Mouse (Mus musculus): ENCODE data around the gene Ndst2.
A peak's percentile ranks its signal among the peaks of the same experiment; 100 is the strongest.

The Ndst2 gene

DNA sequence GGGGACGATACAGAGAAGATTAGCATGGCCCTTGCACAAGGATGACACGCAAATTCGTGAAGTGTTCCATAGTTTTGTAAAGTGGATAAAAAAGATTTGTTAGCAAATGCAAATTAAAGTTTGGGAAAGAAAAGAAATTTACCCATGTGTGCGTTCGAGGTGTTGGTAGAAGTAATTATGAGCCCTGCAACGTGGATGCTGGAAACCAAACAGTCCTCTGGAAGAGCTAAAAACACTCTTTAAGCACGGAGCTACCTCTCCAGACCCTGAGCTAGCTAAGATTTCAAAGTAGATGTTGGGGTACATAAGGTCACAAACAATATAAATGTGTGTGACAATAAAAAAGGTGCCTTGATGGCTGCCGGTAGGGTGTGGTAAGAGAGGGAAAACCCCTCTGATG lies 32.8 kb downstream of the Ndst2 start:
- DNase-seq (ENCODE audit: inconsistent ontology term) = no peak

- no peak for DNase-seq (ENCODE audit: inconsistent ontology term)
Measured at GRCm38 (mm10) chr14:20700362-20700761, 34.0 kb downstream of the Ndst2 start.

- no peak for DNase-seq (ENCODE audit: inconsistent ontology term)
Measured at GRCm38 (mm10) chr14:20698515-20698914, 35.8 kb downstream of the Ndst2 start.

DNA sequence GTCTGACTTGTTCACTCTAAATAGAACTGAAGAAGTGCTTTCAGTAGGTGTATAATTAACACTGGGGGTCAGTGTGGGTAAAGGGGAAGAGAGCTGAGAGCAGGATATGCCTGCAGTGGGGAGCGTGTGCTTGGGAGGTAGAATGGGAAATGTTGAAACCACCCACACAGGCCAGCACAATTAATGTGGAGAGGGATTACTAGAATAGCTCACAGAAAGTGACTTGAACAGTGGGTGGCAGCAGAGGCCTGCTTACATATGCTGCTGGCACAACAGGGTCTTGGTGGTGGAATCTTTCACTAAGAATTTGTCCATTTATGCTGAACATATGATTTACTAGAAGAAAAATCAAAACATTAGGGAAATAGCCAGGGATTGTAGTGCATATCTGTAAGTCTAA lies 37.4 kb downstream of the Ndst2 start:
- DNase-seq (ENCODE audit: inconsistent ontology term) = peak; percentile 56

GRCm38 (mm10) chr14:20695761-20696520 lies 38.4 kb downstream of the Ndst2 start:
- peak; percentile 14 for DNase-seq (ENCODE audit: inconsistent ontology term)

- DNase-seq (ENCODE audit: inconsistent ontology term) = peak; percentile 90
Measured at GRCm38 (mm10) chr14:20694884-20695760, 39.2 kb downstream of the Ndst2 start, which contains the start of gene Fut11. Fut11 (plus strand) TSS chr14:20694968.

- DNase-seq (ENCODE audit: inconsistent ontology term) = peak; percentile 32
Measured at GRCm38 (mm10) chr14:20694185-20694883, 40.0 kb downstream of the Ndst2 start.

- DNase-seq (ENCODE audit: inconsistent ontology term) = no peak
Measured at GRCm38 (mm10) chr14:20693589-20694101, 40.7 kb downstream of the Ndst2 start.

- no peak for DNase-seq (ENCODE audit: inconsistent ontology term)
Measured at GRCm38 (mm10) chr14:20691772-20692171, 42.6 kb downstream of the Ndst2 start.

- no peak for DNase-seq (ENCODE audit: inconsistent ontology term)
Measured at GRCm38 (mm10) chr14:20689009-20689408, 45.4 kb downstream of the Ndst2 start.

- no peak for DNase-seq (ENCODE audit: inconsistent ontology term)
Measured at GRCm38 (mm10) chr14:20686576-20686975, 47.8 kb downstream of the Ndst2 start.

DNA sequence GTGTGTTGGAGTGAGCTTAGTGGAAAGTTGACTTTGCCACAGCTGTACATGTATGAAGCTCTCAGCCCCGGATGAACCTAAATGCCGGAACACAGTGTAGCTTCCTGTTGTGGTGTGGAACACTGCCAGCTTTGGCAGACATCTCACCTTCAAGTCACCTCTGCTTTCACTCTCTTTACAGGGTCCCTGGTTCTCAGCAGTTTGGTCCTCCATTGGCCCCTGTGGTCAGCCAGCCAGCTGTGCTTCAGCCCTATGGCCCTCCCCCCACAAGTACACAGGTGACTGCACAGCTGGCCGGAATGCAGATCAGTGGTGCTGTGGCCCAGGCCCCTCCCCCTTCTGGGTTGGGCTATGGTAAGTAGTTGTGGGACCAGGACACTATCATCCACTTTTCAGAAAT lies 51.9 kb downstream of the Ndst2 start:
- no peak for DNase-seq (ENCODE audit: inconsistent ontology term)

- DNase-seq (ENCODE audit: inconsistent ontology term) = no peak
Measured at GRCm38 (mm10) chr14:20681742-20682141, 52.6 kb downstream of the Ndst2 start.

GRCm38 (mm10) chr14:20677906-20678305 lies 56.5 kb downstream of the Ndst2 start:
- DNase-seq (ENCODE audit: inconsistent ontology term) = no peak

- peak; percentile 99 for DNase-seq (ENCODE audit: inconsistent ontology term)
Measured at GRCm38 (mm10) chr14:20674064-20674833, 60.1 kb downstream of the Ndst2 start, which contains the start of gene Sec24c. Sec24c (plus strand) TSS chr14:20674308.

DNA sequence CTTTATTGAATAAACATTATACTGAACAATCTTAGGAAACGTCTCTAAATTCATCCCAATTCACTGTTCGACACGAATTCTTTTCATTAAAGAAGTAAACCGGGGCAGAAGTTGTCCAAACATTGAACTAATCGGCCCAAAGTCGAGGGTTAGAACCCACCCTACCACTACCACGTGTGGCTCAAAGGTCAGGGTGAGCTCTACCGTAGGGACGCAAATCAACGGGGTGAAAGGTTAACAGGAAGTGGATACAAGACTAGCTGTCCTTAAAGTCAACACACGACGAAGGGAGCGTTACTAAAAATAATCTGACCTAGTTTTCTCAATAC lies 60.7 kb downstream of the Ndst2 start:
- DNase-seq (ENCODE audit: inconsistent ontology term) = no peak
